ENCODE assay signal across 11 mouse cellular contexts in genomic region chr17:87298944-87299343, GRCm38 (mm10). TPM values are rescaled to one million over a fixed set of nuclear protein-coding genes. Genes with fewer than 3 reads are reported as not detected.
A peak's percentile ranks its signal among the peaks of the same experiment; 100 is the strongest.
DNase-seq lines count a peak whose midpoint lies in the region; ATAC-seq and TF ChIP-seq lines count a peak whose summit lies in the region.
"Had no signal": no experiment of that assay in that cellular context is flagged by ENCODE, and none has a peak within 500 bp of the region (broad histone marks: within the 10 kb centered on the region; RNA-seq: fewer than 3 reads in every experiment).

No protein-coding gene starts in this region.

- TF ChIP-seq POLR2A in bone marrow, adult 2 months (IDR thresholded peaks at IDR 0.05; ENCODE audit: borderline replicate concordance, control insufficient read depth, low read depth, low read length): no peak

- H3K4me2 ChIP-seq in limb, embryonic 15.5 days: no peak overlapping the region
- no peak overlapping the region for H3K4me2 ChIP-seq in lung, embryonic 16.5 days (ENCODE audit: low read depth, low read length)
- H3K4me2 ChIP-seq: forebrain, embryonic 15.5 days; limb, embryonic 12.5 days had no signal

- ATAC-seq in limb, embryonic 15.5 days (ENCODE audit: insufficient number of reproducible peaks, low FRiP score, low TSS enrichment, low read depth): no peak
- ATAC-seq in lung, embryonic 16.5 days (ENCODE audit: low read depth): peak; percentile 45
- ATAC-seq: forebrain, embryonic 15.5 days had no signal

- 54% methylated on average over 6 of the region's 6 CpGs for WGBS in limb, embryonic 15.5 days
- 79% methylated on average over 6 of the region's 6 CpGs for WGBS in limb, embryonic 10.5 days
- WGBS in bone marrow, adult 2 months: 37% methylated on average over 6 of the region's 6 CpGs
- 56% methylated on average over 6 of the region's 6 CpGs for WGBS in lung, embryonic 16.5 days

- TF ChIP-seq CTCF in bone marrow, adult 2 months (IDR thresholded peaks at IDR 0.05; ENCODE audit: control insufficient read depth, insufficient read depth, low read length): no peak

- H3K9me3 ChIP-seq in limb, embryonic 15.5 days: no peaks in the 10 kb centered on the region
- no peaks in the 10 kb centered on the region for H3K9me3 ChIP-seq in limb, embryonic 10.5 days (replicated peaks)
- no peaks in the 10 kb centered on the region for H3K9me3 ChIP-seq in lung, embryonic 16.5 days (ENCODE audit: control insufficient read depth, low read length)
- H3K9me3 ChIP-seq: forebrain, embryonic 15.5 days; limb, embryonic 12.5 days had no signal

- DNase-seq in limb, embryonic 10.5 days (ENCODE audit: low spot score): no peak
- DNase-seq in thymus, postnatal 0 days (ENCODE audit: low spot score): peak; percentile 65
- DNase-seq in heart, postnatal 14 days: no peak
- DNase-seq in left cerebral cortex, adult 18-20 months (ENCODE audit: low spot score in 2 of 2): no peak
- no peak for DNase-seq in embryo, embryonic 10.5 days (ENCODE audit: low spot score)
- DNase-seq: cerebellum, postnatal 10 days had no signal

- H3K4me1 ChIP-seq in limb, embryonic 15.5 days: peaks cover 9% of the 10 kb centered on the region; the same call in 1 of the 2 replicates
- peaks cover 18% of the 10 kb centered on the region; the same call in 1 of the 2 replicates for H3K4me1 ChIP-seq in limb, embryonic 10.5 days
- H3K4me1 ChIP-seq in bone marrow, adult 2 months (ENCODE audit: control insufficient read depth, insufficient read depth, low read length): peaks cover 16% of the 10 kb centered on the region
- peaks cover 11% of the 10 kb centered on the region for H3K4me1 ChIP-seq in lung, embryonic 16.5 days (replicated peaks; ENCODE audit: control insufficient read depth, insufficient read depth, low read length)
- H3K4me1 ChIP-seq: forebrain, embryonic 15.5 days had no signal

- no peaks in the 10 kb centered on the region for H3K27me3 ChIP-seq in limb, embryonic 15.5 days
- H3K27me3 ChIP-seq in limb, embryonic 10.5 days (ENCODE audit: low read depth, poor library complexity, severe bottlenecking): no peaks in the 10 kb centered on the region
- H3K27me3 ChIP-seq in lung, embryonic 16.5 days (ENCODE audit: control insufficient read depth, insufficient read depth, low read depth, low read length): no peaks in the 10 kb centered on the region
- H3K27me3 ChIP-seq: forebrain, embryonic 15.5 days; limb, embryonic 12.5 days had no signal

- intact Hi-C loops in heart, postnatal 14 days (cut with DNase I): no loop called here

- no peak overlapping the region for H3K9ac ChIP-seq in limb, embryonic 15.5 days
- H3K9ac ChIP-seq in lung, embryonic 16.5 days (ENCODE audit: low read length): no peak overlapping the region; the same call in 1 of the 2 replicates
- H3K9ac ChIP-seq: forebrain, embryonic 15.5 days; limb, embryonic 12.5 days had no signal

- peak overlapping the region; percentile 1; the same call in 1 of the 2 replicates for H3K27ac ChIP-seq in limb, embryonic 15.5 days
- H3K27ac ChIP-seq in limb, embryonic 10.5 days: no peak overlapping the region
- peak overlapping the region; percentile 70 for H3K27ac ChIP-seq in bone marrow, adult 2 months (ENCODE audit: control insufficient read depth, insufficient read depth, low read depth, low read length, poor library complexity)
- 0 out of 2 replicates have a peak overlapping the region, but pooled peaks have one; percentile 4 for H3K27ac ChIP-seq in lung, embryonic 16.5 days (ENCODE audit: low read length)
- H3K27ac ChIP-seq: forebrain, embryonic 15.5 days; limb, embryonic 12.5 days had no signal

- H3K4me3 ChIP-seq in limb, embryonic 15.5 days: no peak overlapping the region
- H3K4me3 ChIP-seq in limb, embryonic 10.5 days: no peak overlapping the region
- H3K4me3 ChIP-seq in bone marrow, adult 2 months (replicated peaks; ENCODE audit: control insufficient read depth, low read depth, low read length): no peak overlapping the region
- H3K4me3 ChIP-seq in lung, embryonic 16.5 days (ENCODE audit: low read length): no peak overlapping the region
- H3K4me3 ChIP-seq: forebrain, embryonic 15.5 days; limb, embryonic 12.5 days had no signal

- no peaks in the 10 kb centered on the region for H3K36me3 ChIP-seq in limb, embryonic 15.5 days
- no peaks in the 10 kb centered on the region for H3K36me3 ChIP-seq in limb, embryonic 10.5 days
- no peaks in the 10 kb centered on the region for H3K36me3 ChIP-seq in lung, embryonic 16.5 days (ENCODE audit: control insufficient read depth, insufficient read depth, low read length)
- H3K36me3 ChIP-seq: forebrain, embryonic 15.5 days; limb, embryonic 12.5 days had no signal

RNA-seq across cellular contexts. Expression of gene Ttc7, which starts 16.3 kb away (rescaled TPM):
- polyA plus RNA-seq in limb, embryonic 15.5 days (2015; fragmentation: Nextera tagmentation; extraction: Ambion mirVana): 11.6 and 14.9 TPM in 2 replicates
- 3.6 and 3.9 TPM in 2 replicates for polyA plus RNA-seq in limb, embryonic 10.5 days (2016; fragmentation: Nextera tagmentation; extraction: Ambion mirVana)
- 37.3 and 77.9 TPM in 2 replicates for polyA plus RNA-seq in bone marrow, adult 2 months (2011; ENCODE audit: insufficient read depth, insufficient read length, low replicate concordance, missing spikeins)
- 6.1 and 6.4 TPM in 2 replicates for polyA plus RNA-seq in lung, embryonic 16.5 days (2015; fragmentation: Nextera tagmentation; extraction: Ambion mirVana)
- polyA plus RNA-seq in thymus, postnatal 0 days (2015; fragmentation: Nextera tagmentation; extraction: Ambion mirVana): 31.2 and 33.5 TPM in 2 replicates
- 1 to 10 TPM; 6.7 to 8.2 TPM for total RNA-seq in heart, postnatal 14 days (2021)
- 10 to 100 TPM; 10.0 to 11.9 TPM for total RNA-seq in left cerebral cortex, adult 18-20 months (2021)

RNA-seq across cellular contexts. Expression of gene Mcfd2, which starts 33.2 kb away (rescaled TPM):
- polyA plus RNA-seq in limb, embryonic 15.5 days (2015; fragmentation: Nextera tagmentation; extraction: Ambion mirVana): 92.1 and 100 TPM in 2 replicates
- 76.2 and 76.4 TPM in 2 replicates for polyA plus RNA-seq in limb, embryonic 10.5 days (2016; fragmentation: Nextera tagmentation; extraction: Ambion mirVana)
- polyA plus RNA-seq in bone marrow, adult 2 months (2011; ENCODE audit: insufficient read depth, insufficient read length, low replicate concordance, missing spikeins): 10.4 and 15.7 TPM in 2 replicates
- 113 and 118 TPM in 2 replicates for polyA plus RNA-seq in lung, embryonic 16.5 days (2015; fragmentation: Nextera tagmentation; extraction: Ambion mirVana)
- 57.7 and 58.4 TPM in 2 replicates for polyA plus RNA-seq in thymus, postnatal 0 days (2015; fragmentation: Nextera tagmentation; extraction: Ambion mirVana)
- 10 to 100 TPM; 39.7 to 42.0 TPM for total RNA-seq in heart, postnatal 14 days (2021)
- total RNA-seq in left cerebral cortex, adult 18-20 months (2021): 10 to 100 TPM; 67.2 to 72.0 TPM
